Mouse (Mus musculus) spleen, postnatal 36 days (tissue): ENCODE measurements around the gene Dus2.

Experiments
- DNase-seq, 2 experiments: peaks; one replicate each; pipeline ENCODE4 v3.0.0; 2022; ENCODE audit warnings: low spot score in 2 of 2, mixed read lengths in 1 of 2

Dus2 gene

DNA sequence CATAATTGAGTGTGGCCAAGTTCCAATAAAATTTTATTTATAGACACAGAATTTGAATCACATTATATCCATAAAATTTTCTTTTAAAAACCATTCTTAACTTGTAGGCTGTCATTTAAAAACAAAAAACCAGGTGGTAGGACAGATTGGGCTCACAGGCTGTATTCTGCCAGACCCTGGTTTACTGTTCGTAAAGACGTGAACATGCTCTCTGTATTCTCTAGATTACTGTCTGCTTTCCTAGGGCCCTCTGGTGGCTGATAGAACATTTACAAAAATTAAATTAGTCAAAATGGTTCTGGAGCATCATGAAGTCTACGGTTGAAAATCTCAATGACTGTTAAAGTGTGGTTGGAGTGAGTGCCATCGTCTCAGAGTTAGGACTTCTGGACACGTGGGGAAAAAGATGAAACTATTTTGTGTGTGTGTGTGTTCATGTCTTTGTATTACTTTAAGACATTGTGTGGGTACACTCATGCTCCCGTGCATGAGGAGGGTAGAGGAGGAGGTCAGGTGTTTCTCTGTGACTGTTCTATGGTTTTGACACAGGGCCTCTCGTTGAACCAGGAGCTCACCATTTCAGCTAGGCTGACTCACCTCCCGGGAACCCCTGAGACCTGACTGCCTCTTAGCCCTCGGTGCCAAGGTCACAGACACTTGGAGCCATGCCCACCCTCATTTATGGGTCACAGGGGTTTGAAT is 84.2 kb downstream of the Dus2 start:
- no peak for DNase-seq

- DNase-seq: no peak
Measured at GRCm38 (mm10) chr8:106075863-106076174, 84.7 kb downstream of the Dus2 start.

DNA sequence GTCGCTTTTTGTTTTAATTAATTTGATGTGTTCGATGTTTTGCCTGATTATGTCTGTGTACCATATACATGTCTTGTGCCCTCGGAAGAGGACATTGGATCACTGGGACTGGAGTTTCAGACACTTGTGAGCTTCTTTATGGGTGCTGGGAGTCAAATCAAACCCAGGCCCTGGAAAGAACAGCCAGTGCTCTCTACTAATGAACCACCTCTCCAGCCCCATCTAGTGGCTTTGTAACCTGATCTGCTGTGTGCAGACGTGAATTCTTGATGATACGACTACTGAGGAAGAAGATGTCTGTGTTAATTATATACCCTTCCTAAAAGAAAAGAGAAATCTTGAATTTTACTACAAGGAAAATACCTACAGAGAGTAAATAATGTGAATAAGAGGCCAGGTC is 85.5 kb downstream of the Dus2 start:
- DNase-seq: peak; percentile 51 to 60

DNA sequence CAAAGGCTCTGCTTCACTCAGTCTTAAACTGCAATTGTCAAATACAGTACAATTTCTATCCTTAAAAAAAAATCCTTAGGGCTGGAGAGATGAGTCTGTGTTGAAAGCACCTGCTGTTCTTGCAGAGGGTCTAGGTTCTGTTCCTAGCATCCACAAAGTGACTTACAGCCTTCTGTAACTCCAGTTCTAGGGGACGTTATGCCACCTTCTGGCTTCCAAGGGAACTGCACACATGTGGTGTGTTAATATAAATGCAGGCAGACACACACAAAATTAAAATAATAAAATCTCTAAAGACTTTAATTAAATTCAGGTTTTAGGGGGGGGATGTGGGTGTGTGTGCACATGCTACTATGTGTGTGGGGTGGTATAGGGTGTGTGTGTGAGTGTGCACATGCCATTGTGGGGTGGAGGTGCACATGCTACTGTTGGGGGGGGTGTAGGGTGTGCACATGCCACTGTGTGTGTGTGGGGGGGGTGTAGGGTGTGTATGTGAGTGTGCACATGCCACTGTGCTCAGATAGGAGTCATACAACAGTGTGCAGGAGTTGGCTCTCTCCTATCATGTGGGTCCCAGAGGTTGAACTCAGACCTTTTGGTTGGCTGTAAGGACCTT is 86.4 kb downstream of the Dus2 start:
- DNase-seq: no peak

DNA sequence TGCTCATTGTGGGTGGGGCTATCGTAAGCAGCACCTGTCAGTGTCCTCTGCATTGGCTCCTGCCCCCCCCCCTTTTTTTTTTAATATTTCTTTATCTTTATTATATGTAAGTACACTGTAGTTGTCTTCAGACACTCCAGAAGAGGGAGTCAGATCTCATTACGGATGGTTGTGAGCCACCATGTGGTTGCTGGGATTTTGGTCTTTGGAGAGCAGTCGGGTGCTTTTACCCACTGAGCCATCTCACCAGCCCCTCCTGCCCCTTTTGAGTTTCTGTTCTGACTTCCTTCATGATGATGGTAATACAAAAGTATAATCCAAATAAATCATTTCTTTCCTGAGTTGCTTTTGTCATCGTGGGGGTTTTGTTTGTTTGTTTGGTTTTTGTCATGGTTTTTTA is 111.2 kb downstream of the Dus2 start:
- DNase-seq: no peak
